Mouse (Mus musculus): ENCODE results near the gene Ergic1. TPM values are rescaled to one million over a fixed set of nuclear protein-coding genes. Genes with fewer than 3 reads are reported as not detected.

Ergic1 gene
- polyA plus RNA-seq, 1 experiment from 2014 or later: 35.2 TPM

DNA sequence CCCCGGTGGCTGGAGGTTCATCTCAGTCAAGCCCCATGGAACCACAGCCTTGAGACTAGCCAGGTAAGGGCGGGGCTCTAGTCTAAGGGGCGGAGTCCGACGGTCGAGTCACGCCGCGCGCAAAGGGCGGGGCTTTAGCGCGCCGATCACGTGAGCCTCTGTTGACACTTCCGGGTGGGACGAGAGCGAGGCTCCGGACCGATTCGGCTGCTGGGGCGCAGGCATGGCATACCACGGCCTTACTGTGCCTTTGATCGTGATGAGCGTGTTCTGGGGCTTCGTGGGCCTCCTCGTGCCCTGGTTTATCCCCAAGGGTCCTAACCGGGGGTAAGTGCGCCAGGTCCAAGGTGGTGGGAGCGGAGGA lies 114.9 kb downstream of the Ergic1 start:
- peak; percentile 87 for DNase-seq
- peak overlapping the region; percentile 85 for H3K4me3 ChIP-seq (replicated peaks)
- peak overlapping the region; percentile 85 for H3K4me2 ChIP-seq
- peaks cover 50% of the 10 kb centered on the region for H3K4me1 ChIP-seq (replicated peaks)
- peak overlapping the region; percentile 93 for H3K27ac ChIP-seq
- H3K9ac ChIP-seq: peak overlapping the region; percentile 86
- under 1% methylated on average over 30 of the region's 30 CpGs for WGBS (ENCODE audit: insufficient replicate concordance)
- H3K36me3 ChIP-seq: peaks cover 17% of the 10 kb centered on the region
- no peaks in the 10 kb centered on the region for H3K9me3 ChIP-seq (replicated peaks)
- 0 out of 2 replicates have a peak, but pooled peaks cover 9% of the 10 kb centered on the region for H3K27me3 ChIP-seq
- peak; percentile 88 for ATAC-seq (ENCODE audit: low read depth)

DNA sequence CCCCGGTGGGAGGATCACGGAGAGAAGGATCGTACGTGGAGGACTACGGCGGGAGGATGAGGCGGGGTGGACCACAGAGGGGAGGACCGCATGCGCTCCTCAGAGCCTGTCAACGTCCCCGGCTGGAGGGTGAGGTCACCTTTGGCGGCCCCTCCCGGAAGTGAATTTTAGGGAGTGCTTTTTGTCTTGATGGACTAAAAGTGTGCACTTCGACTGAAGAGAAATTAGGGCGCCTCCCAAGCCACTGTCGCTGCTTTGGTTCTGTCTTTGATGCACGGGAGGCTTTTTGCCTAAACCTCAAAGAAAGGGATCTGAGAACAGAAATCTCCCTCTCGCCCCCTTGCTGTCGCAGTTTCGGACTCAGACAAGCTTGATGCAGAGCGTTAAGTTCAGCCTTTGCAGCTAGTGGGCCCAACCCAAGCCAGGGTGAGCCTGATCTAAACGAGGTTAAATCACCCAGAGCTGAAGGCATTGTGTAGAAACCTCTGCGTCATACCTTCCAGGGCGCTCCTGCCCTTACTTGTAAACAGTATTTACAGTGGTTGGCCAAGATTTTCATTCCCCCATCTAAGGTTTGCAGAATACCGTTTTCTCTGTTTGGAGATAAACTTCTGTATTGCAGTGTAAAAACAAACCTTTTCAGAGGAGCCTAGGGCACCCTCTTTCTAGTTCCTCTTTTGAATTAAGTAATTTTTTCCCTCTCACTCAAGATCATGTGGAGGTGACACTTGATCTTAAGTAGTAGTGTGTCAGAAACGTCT lies 115.5 kb downstream of the Ergic1 start:
- H3K9ac ChIP-seq: peak overlapping the region; percentile 86
- peak overlapping the region; percentile 85 for H3K4me3 ChIP-seq (replicated peaks)
- H3K9me3 ChIP-seq (replicated peaks): no peaks in the 10 kb centered on the region
- peaks cover 47% of the 10 kb centered on the region for H3K4me1 ChIP-seq (replicated peaks)
- 0 out of 2 replicates have a peak, but pooled peaks cover 9% of the 10 kb centered on the region for H3K27me3 ChIP-seq
- H3K36me3 ChIP-seq: peaks cover 23% of the 10 kb centered on the region
- peak overlapping the region; percentile 85 for H3K4me2 ChIP-seq
- peak overlapping the region; percentile 93 for H3K27ac ChIP-seq
- DNase-seq (peak; percentile 31), ATAC-seq (ENCODE audit: low read depth) (peak; percentile 90)
- under 1% methylated on average over 26 of the region's 26 CpGs for WGBS (ENCODE audit: insufficient replicate concordance)

DNA sequence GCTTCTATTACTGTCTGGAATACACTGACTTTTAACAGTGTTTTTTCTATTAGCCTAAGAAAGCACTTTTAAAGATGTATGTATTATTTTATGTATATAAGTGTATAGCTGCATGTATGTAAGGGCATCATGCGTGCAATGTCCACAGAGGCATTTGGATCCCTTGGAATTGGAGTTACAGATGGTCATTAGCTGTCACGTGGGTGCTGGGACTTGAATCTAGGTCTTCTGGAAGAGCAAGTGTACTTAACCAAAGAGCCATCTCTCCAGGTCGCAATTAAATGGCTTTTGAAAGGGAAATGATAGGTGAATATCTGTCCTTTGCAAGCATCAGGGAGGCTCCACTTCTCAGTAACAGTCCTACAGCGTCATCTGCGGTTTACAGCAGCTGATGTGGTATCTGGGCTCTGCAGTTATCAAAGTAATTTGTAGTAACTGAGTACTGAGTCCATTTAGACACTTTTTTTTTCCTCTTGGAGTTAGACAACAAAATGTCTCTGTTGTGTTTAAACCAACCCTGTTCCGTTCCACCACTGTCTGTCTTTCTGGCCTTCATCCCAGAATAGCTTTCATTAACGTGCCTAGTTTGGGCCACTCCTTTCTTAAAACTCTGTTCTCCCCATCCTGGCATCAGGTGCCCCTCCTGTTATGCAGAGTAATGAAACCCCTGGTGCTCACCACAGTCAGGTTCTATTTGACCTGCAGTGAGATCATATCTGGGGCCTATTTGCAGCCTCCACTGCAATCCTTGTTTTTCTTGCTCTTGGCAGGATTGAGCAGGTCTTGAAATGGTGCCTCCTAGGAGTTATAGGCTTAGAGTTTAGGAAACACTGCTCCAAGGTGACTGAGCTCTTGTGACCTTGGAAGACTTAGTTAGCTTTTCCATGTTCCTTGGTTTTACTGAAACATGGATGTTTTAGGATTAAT lies 116.7 kb downstream of the Ergic1 start:
- Histone ChIP-seq H3K36me3 (peaks cover 30% of the 10 kb centered on the region), H3K4me2 (peak overlapping the region; percentile 85), H3K27ac (peak overlapping the region; percentile 93), H3K9me3 (replicated peaks) (no peaks in the 10 kb centered on the region), H3K4me1 (replicated peaks) (peaks cover 46% of the 10 kb centered on the region), H3K4me3 (replicated peaks) (peak overlapping the region; percentile 85), H3K27me3 (0 out of 2 replicates have a peak, but pooled peaks cover 4% of the 10 kb centered on the region), H3K9ac (peak overlapping the region; percentile 86)
- peak; percentile 19; the same call in 1 of the 2 replicates for ATAC-seq (ENCODE audit: low read depth)
- 43% methylated on average over 7 of the region's 7 CpGs for WGBS (ENCODE audit: insufficient replicate concordance)
- peak; percentile 28 for DNase-seq

DNA sequence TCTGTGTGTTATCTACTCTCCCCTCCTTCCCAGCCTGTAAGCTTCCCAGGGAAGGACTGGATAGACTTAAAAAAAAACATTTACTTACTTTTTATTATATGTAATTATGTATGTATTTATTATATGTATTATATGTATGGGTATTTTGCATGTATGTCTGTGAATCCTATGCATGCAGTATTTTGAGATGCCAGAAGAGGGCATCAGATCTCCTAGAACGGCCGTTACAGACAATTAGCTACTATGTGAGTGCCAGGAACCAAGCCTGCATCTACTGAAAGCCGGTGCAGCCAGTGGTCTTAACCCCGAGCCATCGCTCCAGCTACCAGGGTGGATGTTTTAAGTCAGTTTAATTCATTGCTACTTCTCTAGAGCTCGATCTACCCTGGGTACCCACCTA lies 120.0 kb downstream of the Ergic1 start:
- Histone ChIP-seq H3K36me3 (peaks cover 58% of the 10 kb centered on the region), H3K27ac (no peak overlapping the region), H3K9ac (no peak overlapping the region), H3K4me2 (no peak overlapping the region), H3K4me1 (replicated peaks) (peaks cover 50% of the 10 kb centered on the region), H3K27me3 (no peaks in the 10 kb centered on the region), H3K4me3 (replicated peaks) (no peak overlapping the region), H3K9me3 (replicated peaks) (no peaks in the 10 kb centered on the region)
- DNase-seq: no peak
- ATAC-seq (ENCODE audit: low read depth): no peak
- WGBS (ENCODE audit: insufficient replicate concordance): 84% methylated on average over 6 of the region's 6 CpGs

DNA sequence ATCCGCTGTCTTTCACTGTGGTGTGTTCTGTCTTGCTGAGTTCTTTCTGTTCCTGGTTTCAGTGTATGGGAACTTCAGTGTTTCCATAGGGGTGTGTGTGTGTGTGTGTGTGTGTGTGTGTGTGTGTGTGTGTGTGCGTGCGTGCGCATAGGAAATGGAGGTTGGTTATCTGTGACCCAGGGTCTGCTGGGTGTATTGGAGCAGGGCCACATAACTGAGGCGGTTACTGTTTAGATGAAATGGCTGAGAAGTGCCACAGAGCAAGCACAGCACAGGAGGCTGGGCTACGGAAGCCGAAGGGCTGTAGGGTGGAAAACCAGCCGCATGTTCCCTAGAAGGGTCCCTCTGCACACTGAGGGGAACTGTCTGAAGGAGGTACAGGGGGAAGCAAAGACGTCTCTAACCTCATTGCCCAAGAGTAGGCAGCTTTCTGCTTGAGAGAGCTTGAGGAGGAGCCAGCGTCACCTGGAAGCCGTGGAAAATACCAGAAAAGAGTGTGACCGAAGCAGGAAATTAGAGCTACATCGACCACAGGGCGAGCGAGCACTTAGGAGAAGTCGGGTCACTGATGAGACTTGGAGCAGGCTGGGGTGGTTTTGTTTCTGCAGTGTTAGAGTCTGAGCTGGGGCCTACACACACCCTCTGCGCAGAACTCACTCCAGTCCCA lies 125.2 kb downstream of the Ergic1 start:
- H3K4me3 ChIP-seq (replicated peaks): no peak overlapping the region
- H3K27me3 ChIP-seq: no peaks in the 10 kb centered on the region
- H3K4me1 ChIP-seq (replicated peaks): peaks cover 42% of the 10 kb centered on the region
- H3K36me3 ChIP-seq: peaks cover 50% of the 10 kb centered on the region
- no peak overlapping the region for H3K9ac ChIP-seq
- no peak overlapping the region for H3K4me2 ChIP-seq
- 71% methylated on average over 17 of the region's 17 CpGs for WGBS (ENCODE audit: insufficient replicate concordance)
- H3K9me3 ChIP-seq (replicated peaks): no peaks in the 10 kb centered on the region
- H3K27ac ChIP-seq: peak overlapping the region; percentile 50
- ATAC-seq (ENCODE audit: low read depth): 0 out of 2 replicates have a peak, but pooled peaks have one; percentile 34
- no peak for DNase-seq

DNA sequence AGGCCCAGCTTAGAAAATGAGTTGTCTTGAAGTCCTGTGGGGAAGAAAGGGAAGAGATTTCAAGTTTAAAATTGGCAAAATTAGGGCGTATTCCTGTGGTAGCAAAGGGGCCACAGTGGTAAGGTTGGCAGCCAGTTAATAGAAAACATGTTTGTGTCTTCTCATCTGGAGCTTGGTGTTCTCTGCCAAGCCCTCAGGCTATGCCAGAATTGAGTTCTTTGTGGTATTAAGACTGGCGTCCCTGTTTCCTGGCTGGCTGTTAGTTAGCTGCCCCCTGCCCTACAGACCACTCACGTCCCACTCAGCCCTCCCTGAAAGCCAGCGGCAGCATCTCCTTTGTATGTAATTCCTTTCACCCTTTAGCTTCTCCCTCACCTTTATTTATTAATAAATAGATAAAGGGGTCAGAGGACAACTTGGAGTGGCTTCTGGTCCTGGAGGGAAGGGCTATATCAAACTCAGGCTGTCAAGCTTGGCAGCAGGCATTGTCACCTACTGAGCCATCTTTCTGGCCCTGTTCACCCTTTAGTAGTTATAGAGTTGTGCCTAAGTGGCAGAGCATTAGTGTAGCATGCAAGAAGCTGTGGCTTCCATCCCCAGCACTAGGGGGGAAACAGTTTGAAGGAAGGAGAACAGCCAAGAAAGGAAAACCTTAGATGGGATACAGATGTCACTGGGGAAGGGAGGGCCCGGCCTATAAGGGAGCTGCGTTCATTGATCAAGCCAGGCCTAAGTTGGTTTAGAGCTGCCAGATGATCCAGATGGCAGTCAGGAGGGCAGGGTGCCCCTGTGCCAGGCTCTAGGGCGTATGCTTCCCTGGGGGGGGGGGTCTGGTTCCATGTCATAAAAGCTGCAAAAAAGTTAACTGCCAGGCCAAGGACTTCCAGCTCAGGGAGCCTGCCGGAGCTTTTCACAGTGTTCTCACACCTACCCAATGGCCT lies 127.8 kb downstream of the Ergic1 start:
- 75% methylated on average over 8 of the region's 8 CpGs for WGBS (ENCODE audit: insufficient replicate concordance)
- Histone ChIP-seq H3K9me3 (replicated peaks) (no peaks in the 10 kb centered on the region), H3K36me3 (peaks cover 43% of the 10 kb centered on the region), H3K27ac (peak overlapping the region; percentile 34; the same call in 1 of the 2 replicates), H3K27me3 (no peaks in the 10 kb centered on the region), H3K4me2 (no peak overlapping the region), H3K4me3 (replicated peaks) (no peak overlapping the region), H3K4me1 (replicated peaks) (peaks cover 54% of the 10 kb centered on the region), H3K9ac (no peak overlapping the region)
- ATAC-seq (ENCODE audit: low read depth) (no peak), DNase-seq (no peak)

DNA sequence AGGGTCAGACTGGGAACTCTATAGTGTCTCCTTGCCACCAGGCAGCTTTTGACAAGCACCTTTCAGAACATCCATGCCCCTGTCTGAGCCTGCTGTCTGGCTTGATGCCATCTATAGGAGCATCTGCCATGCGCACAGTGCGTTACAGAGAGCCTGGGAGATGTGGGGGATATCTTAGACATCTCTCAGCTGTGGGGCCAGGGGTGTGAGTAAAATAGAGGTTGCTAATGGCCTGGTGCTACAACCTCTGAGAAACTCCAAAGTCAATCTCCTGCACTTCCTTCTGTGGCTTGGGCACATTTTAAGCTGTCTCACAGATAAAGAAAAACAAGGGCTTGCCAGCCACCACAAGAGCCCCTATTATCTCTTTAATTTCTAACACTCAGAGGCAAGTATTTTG lies 128.5 kb downstream of the Ergic1 start:
- H3K4me3 ChIP-seq (replicated peaks): no peak overlapping the region
- ATAC-seq (ENCODE audit: low read depth) (no peak), DNase-seq (no peak)
- H3K27ac ChIP-seq: peak overlapping the region; percentile 34
- WGBS (ENCODE audit: insufficient replicate concordance): 60% methylated on average over 2 of the region's 2 CpGs
- H3K36me3 ChIP-seq: peaks cover 43% of the 10 kb centered on the region
- H3K4me2 ChIP-seq: no peak overlapping the region
- no peaks in the 10 kb centered on the region for H3K9me3 ChIP-seq (replicated peaks)
- H3K27me3 ChIP-seq: no peaks in the 10 kb centered on the region
- H3K9ac ChIP-seq: no peak overlapping the region
- H3K4me1 ChIP-seq (replicated peaks): peaks cover 56% of the 10 kb centered on the region

DNA sequence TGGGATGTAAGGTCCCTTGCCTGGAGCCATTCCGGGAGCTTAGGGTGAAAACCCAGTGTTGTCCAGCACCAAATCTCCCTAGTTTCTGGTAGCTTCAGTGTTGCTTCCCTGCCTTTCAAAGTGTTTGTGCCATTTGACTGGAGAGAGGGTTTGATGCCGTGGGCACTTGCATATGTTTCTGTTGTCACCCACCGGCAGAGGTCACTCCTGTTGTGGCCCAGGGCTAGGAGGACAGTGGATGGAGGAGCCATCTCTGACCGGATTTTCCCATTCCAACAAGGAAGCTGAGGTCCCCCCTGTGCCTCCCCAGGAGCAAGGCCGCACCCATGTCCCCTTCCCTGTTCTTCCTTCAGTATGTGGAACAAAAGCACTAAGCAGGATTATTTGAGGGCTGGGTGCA lies 128.9 kb downstream of the Ergic1 start:
- Histone ChIP-seq H3K27me3 (no peaks in the 10 kb centered on the region), H3K9ac (no peak overlapping the region), H3K4me1 (replicated peaks) (peaks cover 56% of the 10 kb centered on the region), H3K9me3 (replicated peaks) (no peaks in the 10 kb centered on the region), H3K4me2 (no peak overlapping the region), H3K36me3 (peaks cover 43% of the 10 kb centered on the region), H3K4me3 (replicated peaks) (no peak overlapping the region), H3K27ac (no peak overlapping the region)
- WGBS (ENCODE audit: insufficient replicate concordance): 77% methylated on average over 5 of the region's 5 CpGs
- DNase-seq (no peak), ATAC-seq (ENCODE audit: low read depth) (no peak)

DNA sequence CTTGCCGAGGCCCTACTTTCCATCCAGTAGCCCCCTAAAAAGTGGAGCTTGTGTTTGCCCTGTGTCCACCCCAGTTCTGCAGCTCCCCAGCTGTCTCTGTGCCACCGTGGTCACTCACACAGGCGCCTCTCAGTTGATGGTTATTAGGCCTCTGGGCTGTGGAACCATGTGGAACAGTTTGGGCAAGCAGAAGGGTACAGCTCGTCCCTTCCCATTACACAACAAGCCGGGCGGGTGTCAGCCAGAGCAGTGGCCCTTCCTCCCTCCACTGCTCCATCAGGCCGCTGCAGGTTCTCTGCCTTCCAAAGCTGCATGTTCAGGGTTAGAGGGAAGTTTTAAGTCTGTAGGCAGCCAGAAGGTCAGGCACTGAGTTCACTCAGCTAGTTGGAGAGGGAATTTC lies 129.8 kb downstream of the Ergic1 start:
- Histone ChIP-seq H3K27ac (no peak overlapping the region), H3K9me3 (replicated peaks) (no peaks in the 10 kb centered on the region), H3K36me3 (peaks cover 46% of the 10 kb centered on the region), H3K9ac (no peak overlapping the region), H3K4me1 (replicated peaks) (peaks cover 50% of the 10 kb centered on the region), H3K27me3 (no peaks in the 10 kb centered on the region), H3K4me3 (replicated peaks) (no peak overlapping the region), H3K4me2 (no peak overlapping the region)
- ATAC-seq (ENCODE audit: low read depth) (no peak), DNase-seq (no peak)
- WGBS (ENCODE audit: insufficient replicate concordance): 76% methylated on average over 7 of the region's 7 CpGs

DNA sequence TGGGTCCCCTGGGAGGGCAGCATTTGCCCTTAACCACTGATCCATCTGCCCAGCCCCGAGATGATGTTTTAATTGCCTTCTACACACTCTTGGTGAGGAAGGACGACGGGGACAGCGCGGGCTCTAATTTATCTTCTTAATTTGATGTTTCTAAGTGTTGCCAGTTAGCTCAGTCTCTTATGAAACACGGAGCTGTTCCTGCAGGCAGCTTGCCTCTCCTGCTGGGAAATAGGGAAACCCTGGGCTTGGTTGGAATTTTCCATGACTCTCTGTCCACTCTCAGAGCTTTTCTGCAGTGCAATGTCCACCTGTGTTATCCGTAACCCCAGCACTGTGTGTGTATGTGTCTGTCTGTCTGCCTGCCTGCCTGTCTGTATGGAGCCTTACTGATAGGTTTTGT lies 132.1 kb downstream of the Ergic1 start:
- no peak overlapping the region for H3K27ac ChIP-seq
- no peaks in the 10 kb centered on the region for H3K27me3 ChIP-seq
- ATAC-seq (ENCODE audit: low read depth): no peak
- H3K9ac ChIP-seq: no peak overlapping the region
- no peak for DNase-seq
- no peak overlapping the region for H3K4me2 ChIP-seq
- no peaks in the 10 kb centered on the region for H3K9me3 ChIP-seq (replicated peaks)
- H3K36me3 ChIP-seq: peaks cover 56% of the 10 kb centered on the region
- peaks cover 37% of the 10 kb centered on the region for H3K4me1 ChIP-seq (replicated peaks)
- WGBS (ENCODE audit: insufficient replicate concordance): 79% methylated on average over 7 of the region's 7 CpGs
- H3K4me3 ChIP-seq (replicated peaks): no peak overlapping the region

All from liver, embryonic 13.5 days (tissue).